Mouse (Mus musculus) spleen, postnatal 36 days (tissue): ENCODE data around the gene Pan3.
A peak's percentile ranks its signal among the peaks of the same experiment; 100 is the strongest.

Source experiments
- DNase-seq, 2 experiments: peaks; one replicate each; pipeline ENCODE4 v3.0.0; 2022; ENCODE audit warnings: low spot score in 2 of 2, mixed read lengths in 1 of 2

Gene Pan3

GRCm38 (mm10) chr5:147430936-147431839 lies 1.2 kb downstream of the Pan3 start:
- DNase-seq, result peak; percentile 74 to 83

- DNase-seq, result no peak
Observed at GRCm38 (mm10) chr5:147432927-147433326, 3.0 kb downstream of the Pan3 start.

DNA sequence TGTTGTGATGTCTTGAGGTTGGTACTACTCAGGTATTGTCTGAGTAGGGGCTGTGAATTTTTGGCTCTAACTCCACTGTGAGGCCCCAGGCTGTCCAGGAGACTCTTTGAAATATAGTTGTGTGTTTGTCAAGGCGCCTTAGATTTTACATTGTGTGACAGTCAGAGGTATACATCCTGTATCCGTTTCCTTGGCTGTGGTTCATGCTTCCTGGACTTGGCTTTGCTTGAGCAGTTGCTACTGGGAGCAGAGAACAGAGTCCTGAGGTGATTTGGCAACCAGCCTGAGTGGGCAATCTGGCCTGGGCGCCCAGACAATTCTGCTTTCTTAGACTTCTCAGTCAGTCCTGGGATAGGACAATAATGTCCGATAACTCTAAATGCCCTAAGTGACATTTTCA lies 5.3 kb downstream of the Pan3 start:
- DNase-seq, result peak in 1 of 2 experiments; percentile 11

GRCm38 (mm10) chr5:147435751-147436150 lies 5.8 kb downstream of the Pan3 start:
- DNase-seq, result no peak

DNA sequence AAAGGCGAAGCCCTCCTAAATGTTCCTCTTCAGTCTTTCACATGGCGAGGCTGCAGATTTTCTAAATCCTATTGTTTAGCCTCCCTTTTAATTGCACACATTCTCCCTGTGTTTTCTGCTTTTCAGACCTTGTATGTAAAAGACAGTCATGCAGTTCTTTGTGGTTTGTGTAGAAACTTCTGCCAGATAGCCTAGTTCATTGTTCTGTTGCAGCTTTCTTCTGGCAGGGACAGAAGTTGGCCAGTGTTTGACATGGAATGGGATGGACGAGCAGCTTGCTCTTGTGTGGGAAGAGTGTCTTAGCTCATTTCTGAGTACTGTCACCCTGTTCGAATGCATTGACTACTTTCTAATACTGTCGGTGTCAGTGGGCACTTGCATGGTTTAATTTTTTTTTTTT lies 6.5 kb downstream of the Pan3 start:
- no peak for DNase-seq

- DNase-seq, result no peak
Observed at GRCm38 (mm10) chr5:147440996-147441507, 11.1 kb downstream of the Pan3 start.

DNA sequence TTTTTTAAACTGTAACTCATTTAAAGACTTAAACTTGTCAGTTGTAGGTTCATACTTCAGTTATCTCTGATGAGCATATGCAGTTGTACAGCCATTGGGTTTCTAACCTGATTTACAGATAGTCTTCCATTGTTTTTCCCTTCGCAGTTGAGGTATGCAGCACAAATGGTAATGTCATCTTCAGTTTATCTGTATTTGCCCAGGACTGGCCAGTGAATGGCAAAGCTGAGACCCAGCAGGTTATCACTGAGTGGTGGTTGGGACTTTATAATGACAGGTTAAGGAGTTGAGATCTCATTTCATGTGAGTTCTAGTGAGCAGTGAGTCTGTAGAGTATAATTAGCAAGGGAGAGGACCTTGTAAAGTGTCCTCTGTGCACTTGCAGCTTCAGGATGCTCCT lies 12.0 kb downstream of the Pan3 start:
- DNase-seq, result no peak

DNA sequence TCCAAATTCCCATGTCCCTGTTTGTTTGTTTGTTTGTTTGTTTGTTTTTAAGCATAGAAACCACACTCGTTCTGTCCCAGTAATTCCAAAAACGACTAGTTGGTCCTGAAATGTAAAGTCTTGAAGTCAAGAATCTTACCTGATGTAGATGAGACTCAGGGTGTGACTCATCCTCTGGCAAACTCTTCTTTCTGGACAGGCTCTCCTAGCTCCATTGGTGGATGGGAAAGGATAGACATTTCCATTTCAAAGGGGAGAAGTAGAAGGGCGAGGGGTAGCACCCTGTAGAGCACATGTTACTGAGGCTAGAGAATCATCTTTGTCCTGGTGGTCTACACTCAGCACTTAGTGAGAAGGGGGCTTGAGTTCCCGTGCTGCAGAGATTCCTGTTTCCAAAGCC lies 12.8 kb downstream of the Pan3 start:
- DNase-seq, result no peak

DNA sequence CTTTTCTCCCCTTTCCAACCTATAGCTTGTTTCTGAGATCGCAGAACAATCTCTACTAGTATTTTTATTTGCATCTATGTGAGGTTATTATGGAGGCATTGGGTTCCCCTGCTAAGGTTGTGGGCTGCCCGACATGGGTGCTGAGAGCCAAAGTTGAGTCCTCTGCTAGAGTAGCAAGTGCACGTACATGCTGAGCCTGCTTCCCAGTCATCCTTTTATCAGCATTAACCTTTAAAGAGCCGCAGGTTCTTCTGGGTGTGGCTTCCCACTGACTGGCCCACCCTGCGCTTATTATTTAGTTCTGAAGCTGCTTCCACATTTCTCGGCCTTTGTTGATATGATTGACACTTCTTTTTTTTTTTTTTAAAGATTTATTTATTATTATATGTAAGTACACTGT lies 14.3 kb downstream of the Pan3 start:
- no peak for DNase-seq

DNA sequence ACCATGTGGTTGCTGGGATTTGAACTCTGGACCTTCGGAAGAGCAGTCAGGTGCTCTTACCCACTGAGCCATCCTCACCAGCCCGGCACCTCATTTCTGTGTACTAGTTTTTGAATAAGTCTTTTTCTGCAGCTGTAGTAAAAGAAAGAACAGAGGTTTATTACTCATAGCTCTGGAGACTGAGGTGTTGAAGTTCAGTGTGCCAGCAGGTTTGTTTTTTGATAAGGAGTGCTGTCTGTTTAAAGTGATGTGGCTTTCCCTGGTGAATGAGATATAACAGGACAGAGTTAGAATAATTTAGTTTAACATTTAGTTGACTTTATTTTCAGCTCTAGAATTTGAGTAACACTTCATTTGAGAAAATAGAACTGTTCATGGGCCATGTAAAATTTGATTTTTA lies 14.8 kb downstream of the Pan3 start:
- DNase-seq, result no peak

DNA sequence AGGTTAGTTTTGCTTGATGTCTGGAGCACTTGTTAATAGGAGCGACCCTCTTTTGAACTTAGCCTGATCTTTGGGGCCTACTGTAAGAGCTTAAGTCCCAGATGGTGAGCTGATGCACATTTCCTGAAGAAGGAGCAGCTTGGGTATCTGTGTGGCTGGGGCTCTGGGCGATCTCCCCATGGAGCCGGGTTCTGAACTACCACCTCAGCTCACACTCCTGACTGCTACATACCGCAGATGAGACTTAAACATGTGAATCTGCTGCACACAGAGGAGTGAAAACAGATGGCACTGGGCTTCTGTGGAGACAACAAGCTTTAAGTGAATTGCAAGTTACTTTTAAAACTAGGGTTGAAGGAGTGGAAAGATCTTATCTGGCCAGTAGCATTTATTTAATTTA lies 15.3 kb downstream of the Pan3 start:
- no peak for DNase-seq

DNA sequence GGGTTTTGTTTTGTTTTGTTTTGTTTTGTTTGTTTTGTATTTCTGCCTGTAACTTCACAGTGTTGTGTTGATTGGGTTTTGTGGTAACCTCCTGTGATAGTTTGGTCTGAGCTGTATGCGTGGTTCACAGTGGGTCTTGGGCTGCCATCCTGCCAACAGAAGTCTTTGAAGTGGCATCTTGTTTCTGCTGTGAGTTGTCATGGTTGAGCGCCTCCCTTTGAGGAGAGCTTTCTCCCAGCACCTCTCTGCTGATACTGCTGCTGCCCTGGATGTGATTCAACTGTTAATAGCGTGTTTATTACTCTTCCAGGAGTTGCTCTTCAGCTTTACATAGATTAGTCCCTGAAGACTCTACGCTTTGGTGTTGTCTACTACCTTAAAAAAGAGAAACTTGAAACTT lies 18.6 kb downstream of the Pan3 start:
- peak in 1 of 2 experiments; percentile 22 for DNase-seq

GRCm38 (mm10) chr5:147448933-147449332 lies 19.0 kb downstream of the Pan3 start:
- peak in 1 of 2 experiments; percentile 14 for DNase-seq

DNA sequence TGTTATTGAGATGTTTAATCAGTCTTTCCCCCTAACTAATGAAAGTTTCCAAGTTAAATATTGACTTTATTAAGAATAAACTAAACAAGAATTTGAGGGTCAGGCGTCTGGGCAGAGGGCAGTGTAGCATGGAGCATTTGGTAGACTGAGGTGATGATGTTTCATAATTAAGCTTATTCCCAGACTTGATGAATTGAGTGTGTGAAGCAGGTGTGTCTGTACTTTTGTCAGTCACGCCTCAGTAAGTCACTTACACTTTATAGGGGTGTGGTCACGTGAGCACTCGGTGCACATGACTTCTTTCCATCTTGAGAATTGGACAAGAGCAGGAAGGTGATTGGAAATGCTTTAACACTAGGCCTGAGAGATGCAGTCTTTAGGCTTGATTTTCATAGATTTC lies 26.5 kb downstream of the Pan3 start:
- DNase-seq, result no peak

- no peak for DNase-seq
Observed at GRCm38 (mm10) chr5:147459821-147460567, 30.0 kb downstream of the Pan3 start.

DNA sequence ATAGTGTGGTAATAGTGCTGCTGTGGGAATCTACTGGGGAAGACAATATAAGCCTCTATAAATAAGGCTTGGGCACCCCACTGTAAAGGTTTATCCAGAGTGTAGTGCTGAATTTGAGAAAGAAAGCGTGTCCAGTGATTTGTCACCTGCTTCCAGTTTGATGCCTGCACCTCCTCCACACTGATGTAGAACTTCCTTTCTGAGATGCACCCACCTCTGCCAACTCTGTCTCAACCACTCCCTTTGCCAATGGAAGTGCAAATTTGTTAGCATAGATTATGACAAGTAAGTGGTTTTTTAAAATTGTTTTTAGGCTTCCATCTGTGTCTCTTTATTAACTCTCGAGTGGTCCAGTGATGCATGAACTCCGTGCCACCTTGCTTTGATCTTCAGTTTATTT lies 33.3 kb downstream of the Pan3 start:
- DNase-seq, result no peak

- DNase-seq, result no peak
Observed at GRCm38 (mm10) chr5:147466361-147466760, 36.4 kb downstream of the Pan3 start.

DNA sequence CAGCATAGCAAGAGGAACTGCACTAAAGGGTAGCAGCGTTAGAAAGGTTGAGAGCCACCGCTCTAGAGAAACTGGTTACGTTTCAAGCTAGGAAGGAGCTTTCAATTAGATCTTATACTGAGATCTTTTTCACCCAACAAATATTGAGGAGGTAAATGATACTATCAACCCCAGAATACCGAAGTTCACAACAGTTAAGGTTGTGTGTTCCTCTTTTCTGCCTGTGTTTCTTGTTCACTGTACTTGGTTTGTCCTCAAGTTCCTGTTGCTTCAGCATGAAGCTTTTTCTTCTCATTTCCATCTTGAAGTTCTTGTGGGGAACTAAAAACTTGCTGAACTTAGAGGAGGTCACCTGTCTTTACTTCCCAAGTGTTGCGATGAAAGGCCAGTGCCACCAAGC lies 41.2 kb downstream of the Pan3 start:
- DNase-seq, result peak in 1 of 2 experiments; percentile 15

GRCm38 (mm10) chr5:147473071-147473470 lies 43.1 kb downstream of the Pan3 start:
- peak in 1 of 2 experiments; percentile 41 for DNase-seq

DNA sequence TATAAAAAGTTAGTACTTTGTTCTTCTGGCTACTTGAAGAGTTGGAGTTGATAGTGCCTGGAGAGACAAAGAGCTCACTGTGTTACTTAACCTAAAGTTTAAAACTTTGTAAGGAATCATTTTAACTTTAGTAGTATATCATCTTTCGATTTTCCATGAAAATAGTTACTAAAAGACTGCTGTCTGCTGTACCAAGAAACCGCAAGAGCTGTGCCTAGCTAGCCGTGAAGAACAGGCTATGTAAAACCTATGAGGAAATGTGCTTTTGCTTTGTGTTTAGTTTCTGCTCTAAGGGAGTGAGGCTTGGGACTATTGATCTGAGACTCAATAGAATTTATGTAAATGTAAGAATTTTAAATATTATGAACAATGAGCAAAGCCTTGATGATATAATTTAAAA lies 43.9 kb downstream of the Pan3 start:
- peak; percentile 32 to 57 for DNase-seq

GRCm38 (mm10) chr5:147476109-147476508 lies 46.1 kb downstream of the Pan3 start:
- DNase-seq, result no peak

DNA sequence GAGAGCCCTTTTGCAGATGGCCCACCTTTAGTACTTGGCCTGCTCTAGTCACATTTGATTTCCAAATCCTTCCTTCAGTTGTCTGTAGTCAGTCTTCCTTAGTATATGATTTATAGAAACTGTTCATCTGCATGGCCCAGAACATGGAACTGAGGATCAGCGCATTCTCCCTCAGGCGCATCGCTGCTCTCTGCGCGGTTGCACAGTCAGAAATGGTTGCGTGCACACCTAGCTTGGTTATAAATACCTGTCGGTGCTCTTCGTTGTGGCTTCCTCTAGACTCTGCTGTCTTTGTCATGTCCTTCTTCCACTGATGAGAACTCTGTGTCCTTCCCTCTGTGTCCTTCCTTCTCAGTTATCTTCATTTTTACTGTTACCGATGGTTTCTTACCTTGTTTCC lies 47.1 kb downstream of the Pan3 start:
- peak; percentile 37 to 66 for DNase-seq

- DNase-seq, result no peak
Observed at GRCm38 (mm10) chr5:147479341-147479740, 49.4 kb downstream of the Pan3 start.
